Mouse (Mus musculus) layer of hippocampus, adult 2 months (tissue): ENCODE results near the gene Akr1cl. TPM values are rescaled to one million over a fixed set of nuclear protein-coding genes. Genes with fewer than 3 reads are reported as not detected.

ENCODE experiments used
- DNase-seq, 2 experiments: peaks; one replicate each; pipeline ENCODE4 v3.0.0; 2022; ENCODE audit warnings: low spot score in 2 of 2
- H3K27ac ChIP-seq: fragments of 200-600 bp; 2 replicates; pipeline ENCODE4 v1.8.1; 2022
- H3K4me3 ChIP-seq: fragments of 200-600 bp; 2 replicates; pipeline ENCODE4 v1.8.1; 2022; ENCODE audit warnings: mild to moderate bottlenecking
- CTCF ChIP-seq: fragments of 200-600 bp; conservative IDR thresholded peaks from 2 replicates; pipeline ENCODE4 v1.8.1; 2022; ENCODE audit warnings: antibody characterized with exemption, mild to moderate bottlenecking, moderate library complexity
- total RNA-seq, 2 experiments: library from RNA; stranded (reverse); gene quantifications; 2 replicates each; pipeline ENCODE4 v1.2.3; 2021

The Akr1cl gene
- total RNA-seq, 2 experiments from 2014 or later = not detected

DNA sequence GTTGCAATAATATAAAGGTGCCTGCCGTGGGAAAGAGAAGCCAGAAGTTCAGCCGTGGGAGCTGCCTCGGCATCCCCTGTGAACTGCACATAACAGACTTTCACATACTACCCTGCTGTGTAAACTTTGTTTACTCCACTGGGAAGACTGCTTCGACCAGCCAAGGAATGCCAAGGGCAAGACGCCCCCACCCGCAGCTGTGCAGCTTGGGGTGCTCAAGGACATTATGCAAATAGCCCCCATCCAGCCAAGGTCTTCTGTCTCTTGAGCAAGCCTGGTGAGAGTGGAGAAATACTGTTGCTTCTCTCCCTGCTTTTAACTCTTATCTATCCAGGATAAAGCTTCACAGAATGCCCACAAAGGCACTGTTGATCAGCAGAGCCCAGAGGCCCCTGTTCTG is 8.2 kb upstream of the Akr1cl start:
- TF ChIP-seq CTCF = no peak
- Histone ChIP-seq H3K27ac (no peak overlapping the region), H3K4me3 (no peak overlapping the region)
- no peak for DNase-seq

DNA sequence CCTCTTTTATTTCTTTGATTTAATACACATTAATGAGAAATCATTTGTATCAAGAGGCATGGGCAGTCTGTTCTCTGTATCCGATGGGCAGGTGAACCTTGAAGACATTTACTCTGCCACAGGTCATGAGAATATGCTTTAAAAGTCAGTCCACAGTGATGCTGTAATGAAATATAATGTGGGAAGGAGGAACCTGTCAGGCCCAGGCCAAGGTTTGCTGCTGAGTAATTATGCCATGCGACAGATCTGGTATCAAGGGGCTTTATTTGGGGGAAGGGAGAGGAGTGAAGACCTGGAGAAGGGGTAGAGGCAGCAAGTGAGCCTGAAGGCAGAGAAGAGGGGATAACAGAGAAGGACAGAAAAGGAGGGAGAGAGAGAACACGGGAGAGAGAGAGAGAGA is 7.1 kb upstream of the Akr1cl start:
- no peak overlapping the region for H3K27ac ChIP-seq
- no peak for TF ChIP-seq CTCF
- DNase-seq = no peak
- no peak overlapping the region for H3K4me3 ChIP-seq

GRCm38 (mm10) chr1:65037542-65037941 is 5.0 kb upstream of the Akr1cl start:
- no peak for DNase-seq
- Histone ChIP-seq H3K27ac (no peak overlapping the region), H3K4me3 (no peak overlapping the region)
- no peak for TF ChIP-seq CTCF

DNA sequence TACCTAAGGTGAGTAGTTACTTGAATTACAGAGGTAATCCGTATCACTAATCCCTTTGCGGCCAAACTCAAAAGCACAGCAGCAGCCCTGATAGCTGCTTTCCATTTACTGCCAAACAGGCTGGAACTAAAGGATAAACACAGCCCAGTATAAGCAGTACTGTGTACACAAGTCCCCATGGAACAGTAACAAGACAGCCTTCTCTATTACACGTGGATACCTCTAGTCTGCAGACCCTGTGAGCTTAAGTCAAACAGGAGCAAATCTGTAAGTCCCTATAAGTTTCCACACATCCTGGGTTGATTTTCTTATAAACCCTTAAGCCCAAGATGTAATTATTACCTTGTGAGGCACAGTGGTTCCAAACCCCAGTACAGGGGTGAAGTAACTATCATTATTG is 3.0 kb upstream of the Akr1cl start:
- TF ChIP-seq CTCF = no peak
- no peak for DNase-seq
- no peak overlapping the region for H3K27ac ChIP-seq
- H3K4me3 ChIP-seq = no peak overlapping the region

- DNase-seq = no peak
- TF ChIP-seq CTCF = no peak
- Histone ChIP-seq H3K4me3 (no peak overlapping the region), H3K27ac (no peak overlapping the region)
These were observed 4.4 kb downstream of the Akr1cl start for GRCm38 (mm10) chr1:65028206-65028605.

DNA sequence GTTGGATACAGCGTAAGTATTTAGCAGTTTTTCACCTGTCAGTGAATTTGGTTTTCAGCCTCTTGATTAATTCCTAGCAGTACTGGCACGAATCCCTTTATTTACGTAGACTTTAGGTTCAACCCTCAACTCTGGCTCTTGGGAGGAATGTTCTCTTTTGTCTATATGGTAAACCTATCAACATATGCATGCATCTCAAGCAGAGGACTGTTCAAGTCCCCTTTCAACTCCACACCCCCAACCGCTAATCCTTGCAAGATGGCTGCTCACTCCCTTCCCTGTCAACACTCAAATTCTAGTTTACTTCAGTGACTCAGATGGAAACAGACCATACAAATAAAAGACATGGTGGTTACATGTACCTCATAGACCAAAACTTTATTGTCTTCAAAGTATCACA is 19.8 kb downstream of the Akr1cl start:
- no peak overlapping the region for H3K4me3 ChIP-seq
- no peak for TF ChIP-seq CTCF
- DNase-seq = no peak
- H3K27ac ChIP-seq = no peak overlapping the region

GRCm38 (mm10) chr1:65010153-65010552 is 22.4 kb downstream of the Akr1cl start:
- no peak overlapping the region for H3K4me3 ChIP-seq
- peak; percentile 61 to 76 for DNase-seq
- peak; percentile 89 for TF ChIP-seq CTCF
- no peak overlapping the region for H3K27ac ChIP-seq

DNA sequence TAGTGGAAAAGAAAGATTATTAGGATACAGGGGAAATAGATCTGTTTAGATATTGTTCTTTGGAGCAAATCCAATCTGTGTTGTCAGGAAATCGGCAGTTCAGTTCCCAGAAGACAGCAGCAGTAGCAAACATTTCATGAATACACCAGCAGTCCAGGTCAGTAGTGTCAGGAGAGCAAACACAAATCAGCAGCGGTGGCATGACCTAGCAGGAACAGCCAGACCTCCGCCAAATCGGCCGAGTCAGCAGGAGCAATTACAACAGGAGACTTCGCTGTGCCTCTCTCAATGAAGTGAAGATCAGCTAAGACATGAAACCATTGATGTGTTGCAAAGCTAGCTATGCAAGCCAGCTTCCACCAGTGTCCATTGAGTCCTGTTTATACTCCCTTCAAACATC is 27.0 kb downstream of the Akr1cl start:
- Histone ChIP-seq H3K27ac (no peak overlapping the region), H3K4me3 (no peak overlapping the region)
- DNase-seq = no peak
- no peak for TF ChIP-seq CTCF

DNA sequence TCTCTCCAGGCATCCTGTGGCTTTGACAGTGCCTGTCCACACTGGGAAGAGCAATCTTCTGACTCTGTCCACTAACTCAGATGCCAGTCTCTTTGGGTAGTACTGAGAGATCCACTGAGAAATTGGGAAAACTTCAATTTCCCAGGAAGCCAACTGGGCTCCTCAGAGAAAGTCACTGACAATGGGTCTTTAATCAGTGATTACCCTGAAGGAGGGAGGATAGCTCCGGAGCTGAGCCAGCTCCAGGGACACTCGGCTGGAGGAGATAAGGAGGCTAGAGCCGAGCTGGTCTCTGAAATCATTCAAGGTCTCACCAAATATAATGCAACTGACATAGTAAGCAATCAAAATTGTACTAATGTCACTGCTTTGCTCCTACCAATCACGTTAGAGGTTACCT is 28.0 kb downstream of the Akr1cl start:
- no peak for DNase-seq
- Histone ChIP-seq H3K27ac (no peak overlapping the region), H3K4me3 (no peak overlapping the region)
- TF ChIP-seq CTCF = no peak

DNA sequence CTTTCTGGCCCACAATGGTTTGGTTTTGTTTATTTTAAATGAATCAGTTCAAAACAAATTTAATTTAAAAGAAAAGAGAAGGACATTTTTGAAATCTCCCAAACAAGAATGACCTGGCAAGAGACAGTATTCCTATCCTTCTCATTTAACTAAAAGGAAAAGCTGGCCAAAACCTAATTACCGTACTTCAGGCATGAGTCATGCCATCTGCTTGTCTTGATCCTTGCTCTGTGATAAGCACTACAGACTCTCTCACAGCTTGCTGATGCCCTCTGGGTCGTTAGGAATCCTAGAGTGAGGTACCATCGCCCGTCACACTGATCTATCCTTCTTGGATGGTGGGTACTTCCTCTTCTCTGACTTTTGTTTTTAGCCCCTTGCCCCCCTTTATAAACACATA is 39.4 kb downstream of the Akr1cl start:
- DNase-seq = no peak
- Histone ChIP-seq H3K27ac (no peak overlapping the region), H3K4me3 (no peak overlapping the region)
- TF ChIP-seq CTCF = no peak

GRCm38 (mm10) chr1:64988176-64988575 is 44.4 kb downstream of the Akr1cl start:
- Histone ChIP-seq H3K4me3 (no peak overlapping the region), H3K27ac (no peak overlapping the region)
- DNase-seq = no peak
- TF ChIP-seq CTCF = no peak

- peak; percentile 82 for TF ChIP-seq CTCF
- H3K27ac ChIP-seq = no peak overlapping the region
- no peak overlapping the region for H3K4me3 ChIP-seq
- DNase-seq = peak; percentile 67 to 68
These were observed 46.4 kb downstream of the Akr1cl start for GRCm38 (mm10) chr1:64986120-64986519.

DNA sequence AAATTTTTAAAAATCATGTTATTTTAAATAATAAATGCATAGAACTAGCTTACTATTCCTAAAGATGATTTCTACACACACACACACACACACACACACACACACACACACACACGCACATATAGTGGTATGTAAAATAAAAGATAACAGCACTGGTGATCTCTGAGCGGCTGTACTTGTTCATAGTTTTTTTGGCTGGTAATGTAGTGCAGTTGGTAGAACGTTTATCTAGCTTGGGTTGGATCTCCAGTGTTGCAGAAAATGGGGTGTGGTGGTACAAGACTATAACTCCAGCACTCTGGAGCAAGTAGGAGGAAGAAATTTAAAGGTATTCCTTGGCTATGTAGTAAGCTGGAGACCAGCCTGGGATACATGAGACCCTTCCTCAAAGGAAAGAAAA is 49.3 kb downstream of the Akr1cl start:
- no peak for TF ChIP-seq CTCF
- H3K27ac ChIP-seq = no peak overlapping the region
- no peak for DNase-seq
- H3K4me3 ChIP-seq = no peak overlapping the region

DNA sequence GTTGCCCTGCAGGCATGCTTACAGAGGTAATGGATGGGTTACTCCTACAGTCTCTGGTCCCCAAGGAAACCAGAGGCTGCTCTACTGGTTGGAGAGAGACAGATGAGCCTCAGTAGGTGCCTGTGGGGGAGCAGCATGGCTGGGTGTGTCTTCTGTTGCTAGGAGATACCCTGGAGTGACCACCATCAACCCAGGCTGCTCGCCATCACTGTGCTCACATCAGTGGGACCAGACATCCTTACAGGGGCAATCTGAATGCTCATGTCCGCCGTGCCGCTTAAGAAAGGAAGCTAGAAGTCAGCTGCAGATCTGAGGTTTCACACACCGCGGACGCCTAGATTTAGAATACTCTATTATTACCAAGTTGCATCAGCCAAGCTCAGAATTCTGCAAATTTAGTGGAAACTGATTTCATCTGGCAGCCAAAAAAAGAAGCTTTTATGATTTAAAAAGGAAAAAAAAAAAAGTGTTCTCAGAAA is 54.2 kb downstream of the Akr1cl start:
- Histone ChIP-seq H3K4me3 (no peak overlapping the region), H3K27ac (peak overlapping the region; percentile 83)
- no peak for TF ChIP-seq CTCF
- peak; percentile 7 to 16 for DNase-seq

DNA sequence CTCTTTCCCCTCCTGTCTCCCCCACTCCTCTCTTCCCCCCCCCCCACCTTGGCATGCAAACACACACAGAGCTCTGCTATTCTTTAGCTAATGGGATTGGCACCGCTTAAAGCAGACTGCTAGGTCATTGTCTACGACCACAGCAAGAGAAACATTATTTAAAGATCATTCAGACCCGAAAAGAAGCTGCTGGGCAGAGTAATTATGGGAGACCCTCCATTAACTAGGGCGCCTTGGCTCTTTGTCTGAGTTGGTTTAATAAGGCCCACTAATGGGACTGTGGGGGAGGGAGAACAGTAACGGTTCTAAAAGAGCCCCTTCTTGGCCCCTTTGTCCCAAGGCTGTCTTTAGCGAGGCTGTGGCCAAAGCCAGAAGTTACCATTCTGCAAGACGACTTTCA is 57.2 kb downstream of the Akr1cl start:
- no peak for TF ChIP-seq CTCF
- no peak overlapping the region for H3K27ac ChIP-seq
- H3K4me3 ChIP-seq = no peak overlapping the region
- peak in 1 of 2 experiments; percentile 13 for DNase-seq
